Mouse (Mus musculus): ENCODE results near the gene Abi3bp.

GRCm38 (mm10) chr16:56500441-56500840 is 22.8 kb downstream of the Abi3bp start:
- TF ChIP-seq CTCF (IDR thresholded peaks at IDR 0.05; ENCODE audit: low read depth) = peak; percentile 47
- TF ChIP-seq EP300 (IDR thresholded peaks at IDR 0.05; ENCODE audit: low read depth) = no peak
